Mouse (Mus musculus) left cerebral cortex, adult 18-20 months (tissue): ENCODE results near the gene Fbxo34. TPM values are rescaled to one million over a fixed set of nuclear protein-coding genes. Genes with fewer than 3 reads are reported as not detected.

Experiments used
- DNase-seq, 2 experiments: peaks; one replicate each; pipeline ENCODE4 v3.0.0; 2021 to 2022; ENCODE audit warnings: low spot score in 2 of 2, mixed read lengths in 1 of 2
- total RNA-seq, 2 experiments: library from RNA; stranded (reverse); gene quantifications; 2 replicates each; pipeline ENCODE4 v1.2.3; 2021

Gene Fbxo34
- total RNA-seq, 2 experiments from 2014 or later = 88.1 to 95.7 TPM

DNA sequence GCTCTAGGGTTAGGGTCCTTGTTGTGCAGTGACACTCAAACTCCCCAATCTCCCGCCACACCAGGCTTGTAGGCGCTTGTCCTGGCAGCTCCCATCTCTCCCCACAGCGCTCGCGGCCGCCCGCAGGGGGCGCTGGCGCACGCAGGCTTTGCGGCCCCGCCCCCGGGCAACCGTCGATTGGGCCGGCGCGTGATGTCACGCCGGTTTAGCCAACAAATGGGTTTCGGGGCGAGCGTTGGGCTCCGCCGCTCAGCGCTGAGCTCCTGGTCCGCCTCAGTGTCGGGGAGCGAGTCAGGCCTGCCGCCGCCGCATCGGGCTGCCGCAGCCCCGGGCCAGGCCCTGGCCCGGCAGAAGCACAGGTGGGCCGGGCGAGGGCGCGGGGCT lies 22.1 kb downstream of the Fbxo34 start:
- peak; percentile 96 to 99 for DNase-seq

GRCm38 (mm10) chr14:47472743-47473546 lies 22.7 kb downstream of the Fbxo34 start:
- DNase-seq = peak; percentile 48 to 53

GRCm38 (mm10) chr14:47473891-47474290 lies 23.7 kb downstream of the Fbxo34 start:
- DNase-seq = no peak

DNA sequence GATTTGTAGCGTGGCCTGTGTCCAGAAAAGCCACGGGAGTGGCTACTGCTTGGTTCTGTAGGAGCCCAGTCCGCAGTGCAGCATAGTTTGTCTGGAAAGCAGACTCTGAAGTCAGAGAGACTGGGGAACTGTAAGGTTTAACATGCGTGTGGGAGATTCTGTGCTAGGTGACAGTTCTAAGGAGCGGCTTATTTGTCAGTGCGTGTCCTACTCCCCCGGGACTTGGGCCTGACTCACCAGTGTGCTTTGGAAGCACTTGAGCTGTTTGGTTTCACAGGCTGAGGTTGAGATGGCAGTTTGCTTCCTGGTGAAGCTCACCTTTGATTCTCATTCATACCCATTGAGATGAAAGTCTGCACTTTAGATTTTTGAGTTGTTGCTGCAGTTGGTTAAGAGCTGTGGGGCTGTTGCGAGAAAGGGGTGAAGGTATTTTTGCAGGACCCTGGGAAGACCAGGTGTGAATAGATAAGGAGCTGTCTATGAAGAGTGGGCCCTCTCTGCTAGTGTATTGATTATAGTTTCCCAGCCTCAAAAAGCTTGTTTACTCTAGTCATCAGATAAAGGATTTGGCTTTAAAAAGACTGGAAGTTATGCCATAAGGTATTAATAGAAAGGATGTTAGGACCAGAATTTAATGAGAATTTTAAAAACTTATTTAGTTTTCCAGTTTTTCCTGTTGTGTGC lies 24.5 kb downstream of the Fbxo34 start:
- peak; percentile 57 to 69 for DNase-seq

DNA sequence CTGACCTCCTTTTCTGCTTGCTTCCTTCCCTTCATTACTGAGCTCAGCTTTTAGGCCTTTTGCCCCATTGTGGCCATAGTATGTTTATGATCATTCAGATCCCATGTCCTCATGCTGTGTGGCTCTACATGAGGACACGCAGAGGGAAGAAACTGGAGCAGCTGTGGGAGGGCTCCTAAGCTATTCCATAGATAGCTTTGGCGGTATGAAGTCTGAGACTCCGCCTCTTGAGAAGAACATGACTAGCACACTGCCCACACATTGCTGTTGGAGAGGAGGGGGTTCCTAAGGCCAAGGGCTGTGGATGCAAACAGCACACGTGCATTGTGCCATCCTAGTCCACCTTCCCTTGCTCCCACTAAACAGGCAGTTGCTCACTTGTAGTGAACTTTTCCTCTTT lies 26.0 kb downstream of the Fbxo34 start:
- DNase-seq = peak in 1 of 2 experiments; percentile 18

DNA sequence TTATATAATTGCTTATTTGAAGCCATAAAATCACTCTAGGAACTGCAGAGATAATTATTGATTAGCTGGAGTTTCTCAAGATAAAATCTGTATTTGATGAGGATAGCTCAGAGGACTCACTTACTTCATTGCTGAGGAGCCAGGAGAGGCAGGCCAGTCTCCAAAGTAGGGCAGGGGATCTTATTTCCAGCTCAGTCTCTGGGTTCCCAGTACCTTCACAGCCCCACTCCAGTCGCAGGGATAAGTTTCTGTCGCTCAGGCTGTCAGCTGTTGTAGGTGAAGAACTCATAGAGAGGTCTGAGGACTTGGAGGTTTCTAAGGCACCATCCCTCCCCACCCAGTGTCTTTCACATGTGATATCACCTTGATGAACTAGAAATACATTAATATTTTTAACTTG lies 27.5 kb downstream of the Fbxo34 start:
- DNase-seq = no peak

- no peak for DNase-seq
Measured at GRCm38 (mm10) chr14:47482200-47482599, 32.0 kb downstream of the Fbxo34 start.

- DNase-seq = no peak
Measured at GRCm38 (mm10) chr14:47483099-47483498, 32.9 kb downstream of the Fbxo34 start.

GRCm38 (mm10) chr14:47488732-47489131 lies 38.5 kb downstream of the Fbxo34 start:
- DNase-seq = no peak

GRCm38 (mm10) chr14:47489310-47490097 lies 39.3 kb downstream of the Fbxo34 start:
- no peak for DNase-seq

DNA sequence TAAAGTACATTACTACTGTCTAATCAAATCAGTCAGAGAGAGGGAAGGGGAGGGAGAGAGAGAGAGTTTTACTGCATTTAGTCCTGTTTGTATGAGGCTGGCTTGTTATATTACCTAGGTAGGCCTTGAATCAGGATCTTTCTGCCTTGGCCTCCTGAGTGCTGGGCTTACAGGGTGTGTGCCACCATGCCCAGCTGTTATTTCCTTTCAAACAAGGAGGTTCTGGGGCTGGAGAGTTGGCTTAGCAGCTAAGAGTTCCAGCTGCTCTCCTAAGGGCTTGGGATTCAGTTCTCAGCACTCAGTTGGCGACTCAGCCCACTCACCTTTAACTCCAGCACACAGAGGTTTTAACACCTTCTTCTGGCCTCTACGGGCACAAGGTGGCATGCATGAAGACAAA lies 40.5 kb downstream of the Fbxo34 start:
- DNase-seq = no peak

DNA sequence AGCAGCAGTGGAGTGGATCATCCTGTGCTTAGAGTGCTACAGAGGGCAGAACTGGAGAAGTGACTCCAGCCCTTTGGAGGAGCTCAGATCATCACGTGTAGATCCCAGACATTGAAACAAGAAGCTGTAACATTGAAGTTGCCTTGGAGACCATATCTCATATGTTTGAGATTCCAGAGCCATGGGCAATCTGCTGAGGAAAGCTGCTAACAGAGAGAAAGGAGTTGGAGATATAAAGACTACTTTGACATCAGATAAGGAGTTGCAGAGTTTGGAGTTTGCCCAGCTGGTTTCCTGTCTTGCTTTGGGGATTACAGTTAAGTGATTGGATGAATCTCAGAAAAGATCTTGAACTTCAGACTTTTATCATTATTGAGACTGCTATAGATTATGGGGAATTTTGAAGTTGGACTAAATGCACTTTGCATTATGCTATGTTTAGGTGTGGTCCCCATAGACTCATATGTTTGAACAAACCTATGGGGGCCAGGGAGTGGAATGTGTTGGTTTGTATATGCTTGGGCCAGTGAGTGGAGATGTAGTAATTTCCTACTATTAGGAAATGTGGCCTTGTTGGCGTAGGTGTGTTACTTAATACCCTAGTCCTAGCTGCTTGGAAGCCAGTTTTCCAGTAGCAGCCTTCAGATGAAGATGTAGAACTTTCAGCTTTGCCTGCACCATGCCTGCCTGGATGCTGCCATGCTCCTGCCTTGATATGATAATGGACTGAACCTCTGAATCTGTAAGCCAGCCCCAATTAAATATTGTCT lies 43.6 kb downstream of the Fbxo34 start:
- no peak for DNase-seq

- DNase-seq = no peak
Measured at GRCm38 (mm10) chr14:47495951-47496350, 45.7 kb downstream of the Fbxo34 start.

- no peak for DNase-seq
Measured at GRCm38 (mm10) chr14:47497166-47497565, 46.9 kb downstream of the Fbxo34 start.

DNA sequence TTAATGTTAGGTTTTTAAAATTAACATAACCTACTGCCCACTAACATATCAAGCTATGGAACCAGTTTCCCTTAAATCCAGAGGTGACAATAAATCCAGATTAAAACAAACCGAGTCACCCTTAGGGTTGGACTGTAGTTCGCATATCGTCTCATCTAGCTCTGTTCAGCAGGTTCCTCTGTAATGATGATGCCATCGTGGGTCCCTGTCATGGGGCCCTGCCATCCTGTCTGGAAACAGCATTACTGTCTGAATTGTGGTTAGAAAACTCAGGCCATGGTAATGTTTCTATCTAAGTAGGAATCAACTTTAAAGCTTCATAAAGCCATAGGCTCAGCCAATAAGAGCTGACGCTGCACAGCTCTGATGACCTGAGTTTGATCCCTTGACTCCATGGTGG lies 48.4 kb downstream of the Fbxo34 start:
- no peak for DNase-seq

GRCm38 (mm10) chr14:47504036-47504435 lies 53.8 kb downstream of the Fbxo34 start:
- no peak for DNase-seq

GRCm38 (mm10) chr14:47506676-47507075 lies 56.5 kb downstream of the Fbxo34 start:
- no peak for DNase-seq

DNA sequence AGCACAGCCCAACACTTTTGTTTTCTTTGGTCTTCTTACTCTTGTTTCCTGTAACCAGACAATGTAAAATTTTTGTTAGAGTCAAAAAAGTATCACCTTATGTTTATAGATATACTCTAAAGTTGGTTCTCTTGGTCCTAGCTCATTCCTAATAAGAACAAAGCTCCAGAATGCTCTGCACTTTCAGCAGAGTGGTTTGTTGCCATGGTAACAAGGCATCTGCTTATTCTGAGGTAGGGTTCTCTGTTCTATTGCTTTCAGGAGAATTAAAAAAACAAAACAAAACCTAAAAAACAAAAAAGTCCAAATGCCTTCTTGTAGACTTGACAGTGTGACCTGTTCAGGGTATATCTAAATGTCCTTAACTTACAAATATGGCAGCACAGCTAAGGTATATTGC lies 57.8 kb downstream of the Fbxo34 start:
- no peak for DNase-seq

DNA sequence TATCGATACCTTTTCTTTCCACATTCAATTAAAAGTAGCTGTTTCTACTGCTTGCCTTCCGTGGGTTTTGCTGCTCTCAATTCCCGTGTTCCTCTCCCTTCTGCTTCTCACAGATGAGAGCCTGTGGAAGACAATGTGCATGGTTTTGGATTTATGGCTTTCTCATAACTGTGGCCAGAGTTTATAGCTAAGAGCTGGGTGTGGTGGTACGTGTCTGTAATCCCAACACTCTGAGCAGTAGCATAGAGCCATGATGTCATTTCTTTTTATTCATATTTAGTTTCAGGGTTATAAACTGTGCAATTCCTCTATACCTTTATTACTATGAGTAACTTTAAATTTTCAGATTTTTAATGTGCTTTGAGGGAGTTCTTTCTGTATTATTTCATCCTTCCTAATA lies 60.0 kb downstream of the Fbxo34 start:
- DNase-seq = no peak

DNA sequence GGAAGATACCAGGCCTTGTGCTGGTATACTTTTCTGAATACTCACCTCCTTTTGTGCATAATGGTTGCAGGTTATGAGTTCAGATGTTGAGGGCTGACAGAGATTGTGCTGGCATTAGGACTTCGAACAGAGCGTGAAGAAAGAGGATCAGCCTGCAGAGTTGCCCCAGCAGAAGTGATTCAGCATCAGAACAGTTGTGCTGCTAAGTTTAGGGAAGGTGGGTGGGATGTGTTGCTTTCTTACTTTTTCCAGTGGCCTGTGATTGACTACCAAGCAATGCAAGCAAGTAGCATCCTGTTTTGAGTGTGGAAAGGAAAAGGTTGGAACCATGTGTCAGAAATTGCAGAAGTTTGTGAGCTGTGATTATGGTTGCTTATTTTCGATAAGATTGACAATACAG lies 63.4 kb downstream of the Fbxo34 start:
- peak; percentile 54 to 63 for DNase-seq

DNA sequence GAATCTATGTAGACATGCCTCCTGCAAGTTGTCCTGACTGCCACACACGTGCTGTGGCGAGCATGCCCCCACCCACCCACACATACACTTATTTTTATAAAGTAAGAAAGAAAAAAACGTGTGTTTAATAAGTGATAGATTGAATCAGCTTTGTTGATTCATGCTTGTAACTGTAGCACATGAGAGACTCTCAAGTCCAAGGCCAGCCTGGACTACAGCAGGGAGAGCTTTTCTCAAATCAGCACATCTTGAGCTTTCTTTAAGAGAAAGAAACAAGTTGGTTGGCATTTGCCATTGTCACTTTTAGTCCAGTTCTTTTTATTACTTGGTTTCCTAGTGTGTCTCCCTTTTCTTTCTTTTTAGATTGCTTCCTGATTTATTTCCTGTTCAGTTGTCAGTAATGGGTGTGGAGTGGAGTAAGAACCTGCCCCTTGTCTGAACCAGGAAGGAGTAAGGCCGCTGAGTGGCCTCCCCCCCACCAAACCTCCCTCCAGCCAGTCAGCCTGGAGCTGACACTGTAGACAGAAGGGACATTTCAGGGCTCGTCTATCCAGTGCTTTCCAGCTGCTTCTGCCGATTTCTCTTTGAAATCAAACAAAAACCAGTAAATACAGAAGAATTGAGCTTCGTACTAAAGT lies 64.7 kb downstream of the Fbxo34 start:
- DNase-seq = no peak
